Mouse (Mus musculus) midbrain, embryonic 10.5 days (tissue): ENCODE results near the gene Gm10024. TPM values are rescaled to one million over a fixed set of nuclear protein-coding genes. Genes with fewer than 3 reads are reported as not detected.
"Not testable (repeated sequence)": the region's sequence is repeated elsewhere in the genome, so short reads cannot be mapped to it uniquely, and the experiment has no call there.

Experiments used
- DNase-seq: peaks from one replicate; pipeline ENCODE4 v3.0.0-alpha.2; 2017; ENCODE audit warnings: low spot score
- H3K27ac ChIP-seq: fragments of 300-500 bp; sonication (generic); replicated peaks from 2 replicates; pipeline ENCODE4 v1.5.1; 2016; ENCODE audit warnings: mild to moderate bottlenecking
- H3K27me3 ChIP-seq: fragments of 300-500 bp; sonication (generic); 2 replicates; pipeline ENCODE4 v1.6.1; 2016; ENCODE audit warnings: low read depth, mild to moderate bottlenecking; ENCODE audit not compliant: poor library complexity, severe bottlenecking
- H3K36me3 ChIP-seq: fragments of 300-500 bp; sonication (generic); 2 replicates; pipeline ENCODE4 v1.6.1; 2016; ENCODE audit warnings: mild to moderate bottlenecking, moderate library complexity
- H3K4me1 ChIP-seq: fragments of 300-500 bp; sonication (generic); 2 replicates; pipeline ENCODE4 v1.6.1; 2016
- H3K4me3 ChIP-seq: fragments of 300-500 bp; sonication (generic); 2 replicates; pipeline ENCODE4 v1.5.1; 2016; ENCODE audit warnings: mild to moderate bottlenecking, moderate library complexity
- H3K9me3 ChIP-seq: fragments of 300-500 bp; sonication (generic); replicated peaks from 2 replicates; pipeline ENCODE4 v1.6.1; 2016; ENCODE audit warnings: mild to moderate bottlenecking
- WGBS: fragments of 180-500 bp; shearing (Covaris S2); methylation state at CpG from one replicate; pipeline ENCODE4 v1.1.7; 2016; 5-methylcytosine and 5-hydroxymethylcytosine counted together
- polyA plus RNA-seq: library from polyadenylated mRNA; unstranded; fragments of >200 nt; fragmentation: Nextera tagmentation; extraction: Ambion mirVana; gene quantifications from 2 replicates; pipeline ENCODE4 v1.2.1, GENCODE M21; 2016

The Gm10024 gene
- polyA plus RNA-seq, 1 experiment from 2014 or later, result not detected

DNA sequence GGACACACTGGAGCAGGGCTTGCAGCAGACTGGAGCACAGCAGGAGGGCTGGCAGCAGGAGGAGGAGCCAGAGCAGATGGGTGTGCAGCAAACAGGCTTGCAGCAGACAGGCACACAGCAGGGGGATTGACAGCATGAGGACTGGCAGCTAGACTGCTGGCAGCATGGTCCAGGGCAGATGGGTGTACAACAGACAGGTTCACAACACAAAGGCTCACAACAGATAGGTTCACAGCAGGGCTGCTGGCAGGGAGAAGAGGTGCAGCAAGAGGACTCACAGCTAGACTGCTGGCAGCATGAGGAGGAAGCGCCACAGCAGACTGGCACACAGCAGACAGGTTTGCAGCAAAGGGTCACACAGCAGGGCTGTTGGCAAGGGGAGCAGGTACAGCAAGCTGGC lies 39.4 kb downstream of the Gm10024 start:
- H3K9me3 ChIP-seq, H3K36me3 ChIP-seq, H3K4me3 ChIP-seq, H3K4me1 ChIP-seq, H3K27me3 ChIP-seq, H3K27ac ChIP-seq: not testable (repeated sequence)
- DNase-seq, result peak; percentile 8
- WGBS, result 79% methylated on average over 1 of the region's 1 CpGs

DNA sequence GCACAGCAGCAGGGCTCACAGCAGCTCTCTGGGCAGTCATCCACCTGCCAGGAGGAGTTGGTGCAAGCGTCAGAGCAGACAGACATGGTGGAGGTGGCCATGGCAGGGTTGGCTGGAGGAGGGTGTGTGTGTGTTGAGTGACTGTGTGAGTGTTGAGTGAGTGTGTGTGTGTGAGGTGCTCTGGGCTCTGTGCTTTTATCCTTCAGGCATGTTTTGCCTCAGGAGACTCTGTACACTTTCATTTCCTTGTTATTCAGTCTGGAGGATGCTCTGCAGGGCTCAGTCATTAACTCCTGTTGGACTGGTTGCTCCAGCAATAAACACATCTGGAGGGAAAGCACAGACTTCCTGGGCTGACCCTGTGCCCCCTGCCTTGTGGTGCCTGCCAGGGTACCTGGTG lies 40.0 kb downstream of the Gm10024 start, which contains the start of gene Gm9736:
Gm9736 (minus strand) TSS at position 101 of the 400 bp plus-strand sequence.
- DNase-seq, H3K4me3 ChIP-seq, H3K9me3 ChIP-seq, H3K4me1 ChIP-seq, H3K36me3 ChIP-seq, H3K27me3 ChIP-seq, H3K27ac ChIP-seq: not testable (repeated sequence)
- WGBS, result 82% methylated on average over 1 of the region's 1 CpGs

DNA sequence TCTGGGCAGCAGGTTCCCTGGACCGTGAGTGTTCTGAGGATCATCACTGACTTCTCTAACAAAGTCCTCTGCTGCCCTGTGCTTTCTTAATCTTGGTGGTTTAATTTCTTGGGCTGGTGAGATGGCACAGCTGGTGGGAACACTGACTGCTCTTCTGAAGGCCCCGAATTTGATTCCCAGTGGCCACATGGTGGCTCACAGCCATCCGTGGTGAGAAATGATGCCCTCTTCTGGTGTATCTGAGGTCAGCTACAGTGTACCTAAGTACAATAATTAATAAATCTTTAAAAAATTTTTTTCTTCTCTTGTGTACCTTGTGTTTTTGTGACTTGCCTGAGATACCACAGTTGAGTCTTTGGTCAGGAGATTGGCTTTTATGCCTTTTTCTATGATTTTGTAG lies 41.1 kb downstream of the Gm10024 start:
- not testable (repeated sequence) for H3K4me1 ChIP-seq
- 70% methylated on average over 3 of the region's 3 CpGs for WGBS

DNA sequence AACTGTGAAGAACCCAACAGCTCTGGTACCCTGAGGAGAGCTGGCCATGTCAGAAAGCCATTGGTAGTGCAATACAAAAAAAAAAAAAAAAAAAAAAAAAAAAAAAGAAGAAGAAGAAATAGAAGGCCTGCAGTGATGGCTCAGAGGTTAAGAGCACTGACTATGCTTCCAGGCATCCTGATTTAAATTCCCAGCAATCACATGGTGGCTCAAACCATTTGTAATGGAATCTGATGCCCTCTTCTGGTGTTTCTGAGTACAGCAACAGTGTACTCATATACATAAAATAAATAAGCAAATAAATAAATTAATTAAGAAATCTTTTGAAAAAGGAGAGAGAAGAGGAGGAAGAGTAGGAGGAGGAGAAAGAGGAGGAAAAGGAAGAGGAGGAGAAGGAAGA lies 42.2 kb downstream of the Gm10024 start:
- H3K4me1 ChIP-seq, result 0 out of 2 replicates have a peak, but pooled peaks cover 3% of the 10 kb centered on the region
- H3K36me3 ChIP-seq, result no peaks in the 10 kb centered on the region
- H3K4me3 ChIP-seq, result no peak overlapping the region
- DNase-seq, result no peak
- no peaks in the 10 kb centered on the region for H3K27me3 ChIP-seq
- H3K27ac ChIP-seq, result no peak overlapping the region
- H3K9me3 ChIP-seq, result no peaks in the 10 kb centered on the region

More for the DNA sequence above, 41.1 kb downstream of the Gm10024 start:
- H3K9me3 ChIP-seq, H3K27ac ChIP-seq, H3K36me3 ChIP-seq, DNase-seq, H3K27me3 ChIP-seq, H3K4me3 ChIP-seq: not testable (repeated sequence)

DNA sequence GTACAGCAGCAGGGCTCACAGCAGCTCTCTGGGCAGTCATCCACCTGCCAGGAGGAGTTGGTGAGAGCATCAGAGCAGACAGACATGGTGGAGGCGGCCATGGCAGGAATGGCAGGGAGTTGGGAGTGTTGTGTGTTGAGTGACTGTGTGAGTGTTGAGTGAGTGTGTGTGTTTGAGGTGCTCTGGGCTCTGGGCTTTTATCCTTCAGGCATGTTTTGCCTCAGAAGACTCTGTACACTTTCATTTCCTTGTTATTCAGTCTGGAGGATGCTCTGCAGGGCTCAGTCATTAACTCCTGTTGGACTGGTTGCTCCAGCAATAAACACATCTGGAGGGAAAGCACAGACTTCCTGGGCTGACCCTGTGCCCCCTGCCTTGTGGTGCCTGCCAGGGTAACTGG lies 48.3 kb downstream of the Gm10024 start, which contains the start of gene Gm3233:
Gm3233 (minus strand) TSS at position 101 of the 400 bp plus-strand sequence.
- not testable (repeated sequence) for H3K36me3 ChIP-seq, H3K9me3 ChIP-seq, DNase-seq, H3K27me3 ChIP-seq, H3K4me1 ChIP-seq, H3K27ac ChIP-seq, H3K4me3 ChIP-seq
- WGBS, result 71% methylated on average over 1 of the region's 1 CpGs

Other genes with a start within 250 kb of the Gm10024 start
- 42.3 and 45.2 TPM in 2 replicates for gene Fam207a, start 195.7 kb upstream of the Gm10024 start, polyA plus RNA-seq
- gene Itgb2, start 181.2 kb upstream of the Gm10024 start, polyA plus RNA-seq, result 0.84 and 1.2 TPM in 2 replicates
- gene Pttg1ip, start 129.7 kb upstream of the Gm10024 start, polyA plus RNA-seq, result 67.0 and 69.9 TPM in 2 replicates
- 403 and 425 TPM in 2 replicates for gene Sumo3, start 105.4 kb upstream of the Gm10024 start, polyA plus RNA-seq
- gene Gm49325, start 105.3 kb upstream of the Gm10024 start, polyA plus RNA-seq, result 2.2 and 2.4 TPM in 2 replicates
- 104 and 107 TPM in 2 replicates for gene Ube2g2, start 89.2 kb upstream of the Gm10024 start, polyA plus RNA-seq
- 0.84 and 0.97 TPM in 2 replicates for gene Tspear, start 24.9 kb upstream of the Gm10024 start, polyA plus RNA-seq
- not detected in 2 replicates for gene Gm19402, start 20.7 kb upstream of the Gm10024 start, polyA plus RNA-seq
- not detected in 2 replicates for gene Gm9508, start 14.2 kb upstream of the Gm10024 start, polyA plus RNA-seq
- not detected in 2 replicates for gene Gm10272, start 4.8 kb upstream of the Gm10024 start, polyA plus RNA-seq
- gene Gm10142, start 4.3 kb downstream of the Gm10024 start, polyA plus RNA-seq, result not detected in 2 replicates
- not detected in 2 replicates for gene Krtap12-1, start 9.1 kb downstream of the Gm10024 start, polyA plus RNA-seq
- not detected in 2 replicates for gene Gm10100, start 15.0 kb downstream of the Gm10024 start, polyA plus RNA-seq
- gene Gm18596, start 31.2 kb downstream of the Gm10024 start, polyA plus RNA-seq, result not detected in 2 replicates
- gene Gm9736, start 39.9 kb downstream of the Gm10024 start, polyA plus RNA-seq, result not detected in 2 replicates
- not detected in 2 replicates for gene Gm3233, start 48.2 kb downstream of the Gm10024 start, polyA plus RNA-seq
- not detected in 2 replicates for gene Gm3238, start 59.9 kb downstream of the Gm10024 start, polyA plus RNA-seq
- gene Gm7138, start 65.5 kb downstream of the Gm10024 start, polyA plus RNA-seq, result not detected in 2 replicates
- gene Gm3250, start 71.1 kb downstream of the Gm10024 start, polyA plus RNA-seq, result not detected in 2 replicates
- not detected in 2 replicates for gene Gm7137, start 76.7 kb downstream of the Gm10024 start, polyA plus RNA-seq
- gene Gm9639, start 83.6 kb downstream of the Gm10024 start, polyA plus RNA-seq, result not detected in 2 replicates
- not detected in 2 replicates for gene Gm19668, start 87.7 kb downstream of the Gm10024 start, polyA plus RNA-seq
- not detected in 2 replicates for gene Gm9507, start 100.4 kb downstream of the Gm10024 start, polyA plus RNA-seq
- not detected in 2 replicates for gene Gm2696, start 103.2 kb downstream of the Gm10024 start, polyA plus RNA-seq
- gene Krtap10-4, start 115.6 kb downstream of the Gm10024 start, polyA plus RNA-seq, result not detected in 2 replicates
- not detected in 2 replicates for gene Krtap10-10, start 124.5 kb downstream of the Gm10024 start, polyA plus RNA-seq
- gene Gm36176, start 135.3 kb downstream of the Gm10024 start, polyA plus RNA-seq, result not detected in 2 replicates
- gene Gm10318, start 141.4 kb downstream of the Gm10024 start, polyA plus RNA-seq, result not detected in 2 replicates
- gene Gm3285, start 150.5 kb downstream of the Gm10024 start, polyA plus RNA-seq, result not detected in 2 replicates
- gene Lrrc3, start 191.1 kb downstream of the Gm10024 start, polyA plus RNA-seq, result 2.3 and 3.2 TPM in 2 replicates